Mouse (Mus musculus): Measurements from ENCODE around the gene Mtr.

The Mtr gene

DNA sequence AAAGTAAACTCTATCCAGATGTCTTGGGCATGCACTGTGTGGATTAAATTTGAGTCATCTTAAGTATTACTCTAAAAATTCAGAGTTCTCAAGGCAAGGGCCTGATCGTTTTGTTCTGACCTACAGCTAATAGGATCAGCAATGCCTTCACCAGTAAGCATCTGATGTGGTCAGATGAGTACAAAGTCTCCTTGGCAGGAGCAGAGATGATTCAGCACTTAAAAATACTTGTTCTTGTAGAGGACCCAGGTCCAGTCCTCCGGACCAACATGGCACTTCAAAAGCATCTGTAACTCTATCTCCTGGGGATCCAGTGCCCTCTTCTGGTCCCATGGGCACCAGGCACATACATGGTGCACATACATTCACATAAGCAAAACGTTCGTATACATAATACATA, 25.8 kb downstream of the Mtr start:
- no peak for DNase-seq

DNA sequence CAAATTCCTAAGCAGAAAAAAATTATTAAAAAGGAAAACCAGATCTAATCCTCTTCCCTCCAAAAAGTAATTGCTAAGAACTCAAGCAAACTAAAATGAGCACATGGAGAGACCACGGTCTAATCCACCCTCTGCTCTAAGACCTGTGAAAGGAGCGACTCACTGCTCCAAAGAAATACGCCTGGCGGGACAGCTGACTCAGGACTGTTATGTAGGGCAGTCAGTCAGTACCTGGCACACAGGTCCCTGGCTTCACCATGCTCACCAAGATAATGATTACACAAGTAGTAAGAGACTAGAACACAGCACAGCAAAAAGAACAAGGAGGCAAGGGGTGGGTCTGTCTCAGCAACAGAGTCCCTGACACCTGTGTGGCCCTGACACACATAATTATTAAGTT, 29.7 kb downstream of the Mtr start:
- no peak for DNase-seq

DNA sequence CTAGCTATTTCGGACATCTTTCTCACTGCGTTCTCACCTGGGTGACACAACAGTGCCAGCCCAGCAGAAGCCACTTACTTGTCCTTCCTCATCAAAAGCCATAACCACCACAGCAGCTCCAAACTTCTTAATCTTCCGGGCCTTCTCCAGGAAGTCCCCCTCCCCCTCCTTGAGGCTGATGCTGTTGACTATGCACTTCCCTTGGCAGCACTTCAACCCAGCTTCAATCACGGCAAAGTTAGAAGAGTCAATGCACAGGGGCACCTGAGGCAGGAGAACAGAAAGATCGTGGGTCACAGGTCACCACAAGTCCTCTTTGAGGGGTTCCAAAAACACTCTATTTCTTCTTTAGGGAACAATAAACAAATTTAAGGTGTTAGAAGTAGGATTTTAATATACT, 30.3 kb downstream of the Mtr start:
- DNase-seq = peak; percentile 5

DNA sequence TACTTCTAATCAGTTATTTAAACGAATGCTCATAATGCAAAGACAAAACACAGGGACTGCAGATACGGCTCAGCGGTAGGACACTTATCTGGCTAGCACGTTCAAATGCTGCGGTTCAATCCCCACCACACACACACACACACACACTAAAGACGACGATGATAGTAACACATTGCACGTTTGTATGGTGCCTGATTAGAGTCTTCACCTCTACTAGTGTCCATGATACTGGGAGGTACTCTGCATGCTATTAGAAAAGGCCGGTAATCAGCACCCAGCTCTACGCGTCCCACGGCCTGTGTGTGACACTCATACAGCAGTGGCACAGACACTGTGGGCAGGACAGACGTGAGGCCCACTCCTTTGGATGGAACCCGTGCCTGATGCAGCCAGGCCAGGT, 39.3 kb downstream of the Mtr start:
- DNase-seq = no peak

DNA sequence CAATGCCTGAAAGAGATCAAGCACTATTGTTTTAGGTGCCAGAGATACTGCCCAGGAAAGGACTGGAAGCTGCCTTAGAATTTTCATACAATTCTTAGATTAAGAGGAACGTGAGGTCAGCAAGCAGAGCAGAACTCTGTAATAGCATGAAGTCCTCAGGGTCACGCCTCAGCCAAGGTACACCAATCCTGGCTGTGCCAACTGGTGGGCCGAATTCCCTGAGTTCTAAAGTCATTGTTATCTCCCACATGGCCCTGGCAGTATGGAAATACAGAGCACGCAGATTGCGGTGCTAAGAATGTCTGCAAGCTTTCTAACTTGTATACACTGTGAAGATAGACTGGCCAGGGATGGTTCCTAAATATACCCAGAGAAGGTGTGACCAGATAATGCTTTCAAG, 43.0 kb downstream of the Mtr start:
- DNase-seq = no peak

DNA sequence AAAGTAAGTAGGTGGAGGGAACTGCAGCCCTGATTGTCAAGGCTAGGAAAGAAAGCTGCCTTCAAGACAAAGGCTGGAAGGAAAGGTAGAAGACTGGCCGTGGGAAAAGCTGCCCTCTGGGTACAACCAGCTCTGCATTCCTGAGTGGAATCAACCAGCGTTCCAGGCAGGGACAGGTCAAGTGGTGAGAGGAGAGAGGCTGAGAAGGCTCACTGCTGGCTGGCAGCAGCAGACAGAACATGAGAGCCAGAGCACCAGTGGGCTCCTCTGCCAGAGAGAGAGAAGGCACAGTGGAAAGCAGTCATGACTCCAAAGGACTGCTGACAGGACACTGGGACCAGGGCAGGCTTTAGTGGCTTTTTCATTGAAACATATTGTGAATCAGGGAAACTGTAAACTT, 46.9 kb downstream of the Mtr start:
- DNase-seq = no peak

GRCm38 (mm10) chr13:12210023-12210762, 47.7 kb downstream of the Mtr start:
- peak; percentile 70 for DNase-seq

DNA sequence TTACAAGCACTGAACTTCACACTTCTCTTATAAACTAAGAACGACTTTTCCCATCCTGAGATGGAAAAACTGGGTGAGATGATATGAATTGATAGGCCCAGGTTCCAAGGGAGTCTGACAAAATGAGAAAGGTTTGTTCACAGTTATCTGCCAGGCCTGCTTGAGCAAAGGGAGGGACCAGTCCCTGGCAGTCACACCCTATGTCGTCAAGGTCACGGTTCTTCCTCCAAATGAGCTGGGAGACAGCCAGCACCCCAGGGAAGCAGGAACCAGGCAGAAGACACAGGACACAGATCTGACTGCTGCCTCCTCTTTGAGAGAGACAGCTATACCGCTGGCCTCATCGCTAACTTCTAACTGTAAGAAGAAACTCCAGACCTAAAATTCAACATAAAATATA, 57.5 kb downstream of the Mtr start:
- no peak for DNase-seq

DNA sequence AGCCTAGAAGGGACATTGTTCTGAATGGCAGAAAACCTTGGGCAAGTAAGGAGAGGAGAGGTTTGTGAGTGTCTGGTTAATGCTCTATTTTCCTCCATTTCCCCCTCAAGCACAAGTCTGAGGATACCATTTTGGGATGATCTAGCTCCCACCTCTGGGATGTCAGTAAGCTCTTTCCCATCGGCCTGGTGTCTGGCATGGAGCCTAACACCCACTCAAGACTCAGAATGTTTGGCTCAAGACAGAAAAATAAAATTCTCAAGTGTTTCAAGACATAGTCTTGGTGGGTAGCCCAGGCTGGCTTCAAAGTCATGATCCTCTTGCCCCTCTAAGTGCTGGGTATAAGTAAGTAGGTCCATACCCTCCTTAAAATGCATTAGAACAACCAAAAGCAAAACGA, 59.4 kb downstream of the Mtr start:
- DNase-seq = no peak

DNA sequence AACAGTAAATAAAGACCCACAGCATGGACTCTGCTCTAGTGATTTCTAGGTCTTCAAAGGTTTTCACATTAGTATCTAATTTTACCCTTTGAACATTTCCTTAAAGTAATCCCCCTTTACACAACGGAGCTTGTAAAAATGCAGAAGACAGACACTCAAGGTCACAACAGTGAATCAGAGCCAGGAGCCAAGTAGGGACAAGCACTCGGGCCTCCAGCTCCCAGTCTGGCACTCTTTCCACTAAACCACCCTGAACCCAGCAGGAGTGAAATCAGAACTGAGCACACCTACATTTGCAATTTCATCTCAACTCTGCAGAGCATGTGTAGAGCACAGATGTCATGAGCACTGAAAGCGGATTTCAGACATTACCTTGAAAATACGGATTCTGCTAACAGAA, 61.1 kb downstream of the Mtr start:
- no peak for DNase-seq

GRCm38 (mm10) chr13:12196012-12196411, 61.9 kb downstream of the Mtr start:
- DNase-seq = no peak

DNA sequence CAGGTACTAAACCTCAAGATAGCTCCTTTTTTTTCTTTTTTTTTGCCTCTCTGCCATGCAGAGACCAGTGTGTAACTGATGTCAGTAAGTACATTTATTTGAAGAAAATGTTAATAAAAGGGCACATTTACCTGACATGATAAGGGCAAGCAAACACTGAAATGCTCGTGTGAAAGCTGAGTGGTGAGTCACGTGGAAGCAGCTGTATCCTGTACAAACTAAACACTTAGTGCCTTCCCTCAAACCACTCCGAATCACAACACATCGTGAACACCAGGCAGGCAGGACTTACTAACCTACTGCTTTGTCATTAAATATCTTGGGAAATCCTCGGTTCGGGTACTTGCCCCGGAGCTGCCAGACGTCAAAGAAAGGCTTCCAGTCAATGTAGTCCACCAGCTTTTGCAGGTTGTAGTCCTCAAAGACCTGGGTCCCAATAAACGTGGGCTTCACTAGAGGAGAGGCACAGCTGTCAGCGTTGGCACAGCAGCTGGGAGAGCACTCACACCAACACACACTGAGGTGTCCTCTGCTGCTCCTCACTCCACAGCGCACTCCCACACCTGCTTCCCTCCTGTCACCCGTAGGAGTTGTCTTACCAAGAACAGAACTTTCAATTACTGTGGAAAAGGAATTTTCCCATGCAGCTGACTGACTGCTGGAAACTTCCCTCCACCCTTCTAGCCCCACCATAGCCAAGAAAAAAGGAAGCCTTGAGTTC, 62.8 kb downstream of the Mtr start:
- no peak for DNase-seq

DNA sequence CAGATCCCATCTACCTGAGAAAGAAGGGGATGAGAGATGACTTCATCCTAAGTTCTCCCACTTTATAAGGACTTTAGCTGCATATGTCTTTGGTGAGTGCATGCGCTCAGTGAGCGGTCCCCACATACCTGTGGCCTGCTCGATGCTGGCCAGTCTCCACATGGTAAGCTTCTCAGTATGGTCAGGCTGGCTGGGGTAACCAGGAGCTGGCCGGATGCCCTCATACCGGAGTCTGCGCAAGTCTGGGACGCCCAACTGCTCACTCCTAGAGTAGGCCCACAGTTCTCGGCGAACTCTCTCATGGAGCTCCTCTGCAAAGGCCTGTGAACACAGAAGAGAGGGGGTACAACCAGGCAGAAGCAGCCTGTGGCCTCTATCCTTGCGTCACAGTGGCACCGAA, 68.7 kb downstream of the Mtr start:
- no peak for DNase-seq

- no peak for DNase-seq
Measured at GRCm38 (mm10) chr13:12188804-12189203, 69.1 kb downstream of the Mtr start.

DNA sequence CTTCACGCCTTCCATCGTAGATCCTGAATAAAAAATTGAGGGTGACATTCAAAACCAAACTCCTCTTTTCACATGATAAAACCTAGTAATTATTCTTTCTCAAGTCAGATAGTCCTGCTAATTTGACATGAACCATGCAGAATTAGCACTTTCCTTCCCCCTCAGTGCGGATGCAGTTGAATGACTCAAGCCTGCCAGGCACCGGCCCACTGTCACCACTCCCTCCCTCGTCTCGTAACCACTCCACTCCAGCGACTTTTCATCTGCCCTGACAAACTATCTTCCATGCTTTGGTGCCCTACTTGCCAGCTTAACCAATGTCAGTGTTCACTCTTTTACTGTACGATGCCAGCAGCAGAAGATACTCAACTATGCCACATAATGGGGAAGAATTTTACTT, 78.4 kb downstream of the Mtr start:
- no peak for DNase-seq

GRCm38 (mm10) chr13:12176761-12177160, 81.2 kb downstream of the Mtr start:
- DNase-seq = no peak

DNA sequence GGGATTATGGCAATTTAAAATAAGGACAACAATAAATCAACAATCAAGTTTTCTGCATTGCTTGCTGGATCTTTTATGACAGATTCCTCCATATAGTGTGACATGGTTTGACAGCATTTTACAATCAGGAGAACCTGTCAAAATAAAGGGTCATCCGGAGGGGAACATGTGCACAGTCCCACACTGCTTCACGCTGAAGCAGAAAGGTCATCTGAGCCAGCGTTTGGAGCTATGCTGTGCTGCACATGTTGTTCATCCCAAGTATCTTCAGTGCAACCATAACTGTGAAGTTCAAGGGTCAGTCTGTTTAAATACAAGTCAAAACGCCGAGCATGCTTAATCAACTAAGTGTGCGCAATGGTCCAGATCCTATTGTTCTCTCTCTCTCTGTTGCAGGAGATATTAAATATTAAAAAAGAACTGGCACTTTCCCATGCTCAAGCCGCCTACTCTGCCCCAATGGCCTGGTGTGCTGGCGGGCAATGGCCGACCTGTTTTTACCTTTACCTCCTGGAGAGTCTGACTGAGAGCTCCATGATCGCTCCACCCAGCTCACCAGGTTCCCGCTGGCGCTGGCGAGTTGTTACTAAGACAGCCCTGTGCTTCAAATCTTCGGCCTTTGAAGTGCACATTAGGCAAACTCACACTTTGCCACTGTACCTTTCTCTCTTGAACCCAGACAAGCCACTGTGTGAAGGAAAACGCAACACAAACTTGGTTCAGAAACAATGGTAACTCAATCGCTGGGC, 81.8 kb downstream of the Mtr start:
- no peak for DNase-seq

- DNase-seq = no peak
Measured at GRCm38 (mm10) chr13:12167276-12167675, 90.6 kb downstream of the Mtr start.

DNA sequence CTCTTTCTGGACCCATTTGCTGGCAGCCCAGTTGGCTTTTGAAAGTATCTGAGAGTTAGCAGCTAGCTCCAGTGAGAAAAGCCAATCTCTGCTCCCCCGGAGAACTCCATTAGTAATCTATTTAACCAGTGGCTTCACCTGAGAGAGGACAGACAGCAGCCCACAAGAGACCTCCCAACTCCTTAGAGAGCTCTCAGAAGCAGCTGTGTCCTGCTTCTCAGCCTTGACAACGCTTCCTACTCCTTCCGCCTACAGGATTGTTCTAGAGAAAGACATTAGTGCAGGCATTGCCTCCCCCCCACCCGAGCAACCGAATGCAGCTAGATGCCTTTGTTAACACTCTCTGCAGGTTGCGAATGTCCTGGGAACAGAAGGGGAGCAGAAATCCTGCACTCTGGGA, 91.5 kb downstream of the Mtr start:
- DNase-seq = no peak

DNA sequence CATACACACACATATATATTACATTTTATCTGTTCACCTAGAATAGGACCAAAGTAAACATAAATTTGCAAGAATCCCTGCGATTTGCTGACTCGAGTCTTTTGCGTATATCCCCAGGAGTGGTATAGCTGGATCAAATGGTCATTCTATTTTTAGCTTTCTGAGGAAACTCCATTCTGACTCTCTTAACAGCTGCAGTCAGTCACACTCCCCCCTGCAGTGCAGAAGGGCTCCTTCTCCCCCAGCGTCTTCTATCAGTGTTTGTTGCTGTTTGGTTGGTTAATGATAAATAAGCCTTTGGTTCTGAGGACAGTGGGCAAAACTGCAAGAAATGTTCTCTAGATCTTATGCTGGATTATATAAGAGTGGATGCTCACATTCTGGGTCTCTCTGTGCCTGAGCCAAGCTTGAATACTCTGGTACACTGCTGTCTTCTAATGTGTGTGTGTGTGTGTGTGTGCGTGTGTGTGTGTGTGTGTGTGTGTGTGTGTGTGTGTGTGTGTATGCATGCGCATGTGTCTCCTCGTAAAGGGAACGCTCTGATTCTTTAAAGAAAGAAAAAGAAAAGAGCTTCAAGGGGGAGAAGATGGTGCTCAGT, 92.4 kb downstream of the Mtr start:
- no peak for DNase-seq

DNA sequence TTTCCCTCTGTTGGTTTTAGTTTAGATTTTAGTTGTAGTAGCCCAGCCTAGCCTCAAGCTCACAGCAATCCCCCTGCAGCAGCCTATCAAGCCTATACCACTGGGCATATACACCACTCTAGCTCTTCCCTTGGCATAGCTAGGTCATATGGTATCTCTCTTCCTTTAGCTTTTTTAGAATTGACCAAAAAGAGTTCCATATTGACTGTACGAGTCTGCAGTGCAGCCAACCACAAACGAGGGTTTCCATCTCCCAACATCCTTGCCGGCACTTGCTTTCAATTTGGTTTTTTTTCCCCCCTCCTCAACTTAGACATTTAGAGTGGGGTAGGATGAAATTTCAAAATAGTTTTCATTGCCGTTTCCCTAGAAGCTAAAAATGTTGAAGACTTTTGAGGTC, 95.5 kb downstream of the Mtr start:
- no peak for DNase-seq

DNA sequence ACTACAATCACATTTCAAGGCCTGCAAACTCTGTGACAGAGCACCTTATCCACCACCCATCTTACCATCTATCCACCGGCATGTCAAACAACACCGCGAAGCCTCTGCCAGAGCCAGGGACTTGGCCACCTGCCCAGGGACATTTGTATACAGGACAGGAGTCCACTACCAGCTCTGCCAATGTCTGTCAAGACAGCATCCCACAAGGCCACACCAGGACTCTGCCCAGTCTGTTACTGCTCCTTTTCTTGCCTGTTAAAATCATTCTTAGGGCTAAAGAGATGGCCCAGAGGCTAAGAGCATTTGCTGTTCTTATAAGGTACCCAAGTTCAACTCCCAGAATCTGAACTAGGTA, 97.8 kb downstream of the Mtr start:
- DNase-seq = no peak

DNA sequence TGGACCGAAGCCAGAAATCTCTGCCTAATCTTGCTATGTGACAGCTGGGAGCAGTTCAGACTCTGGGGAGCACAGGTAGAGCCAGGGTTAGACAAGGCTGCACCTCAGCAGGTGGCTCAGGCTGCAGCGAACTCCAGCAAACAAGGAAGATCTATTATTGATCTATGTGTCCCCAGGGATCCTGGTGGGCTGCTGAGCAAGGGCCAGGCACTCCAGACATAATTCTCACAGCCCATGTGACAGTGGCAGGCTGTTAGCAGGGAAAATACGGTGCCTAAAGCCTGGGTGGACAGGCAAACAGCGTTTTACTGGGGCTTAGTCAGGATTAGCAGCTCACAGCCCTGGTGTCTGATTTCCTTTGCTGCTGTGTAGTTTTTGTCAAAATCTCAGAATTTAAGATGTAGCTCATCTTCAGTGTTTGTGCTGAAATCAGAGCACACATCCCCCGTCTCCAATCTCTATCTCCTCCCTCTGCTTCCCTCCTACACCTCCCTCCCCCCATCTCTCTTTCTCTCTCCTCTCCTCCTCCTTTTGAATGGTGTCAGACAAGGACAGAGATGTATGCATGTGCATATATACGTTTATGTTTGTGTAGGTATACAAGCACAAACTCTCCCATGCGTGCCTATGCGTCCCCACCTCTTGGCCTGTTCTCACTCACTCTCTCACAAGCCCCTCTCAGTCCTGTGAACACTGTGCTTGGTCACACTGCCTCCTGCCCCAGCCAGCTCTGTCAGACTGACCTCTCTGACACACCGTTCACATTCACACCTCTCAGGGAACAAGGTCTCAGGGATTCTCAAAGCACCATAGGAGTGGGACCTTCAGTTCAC, 98.4 kb downstream of the Mtr start:
- no peak for DNase-seq
